In genomic region chr3:94933604-94934003, GRCm38 (mm10) we compare ENCODE assay signal across 8 mouse cellular contexts. TPM values are rescaled to one million over a fixed set of nuclear protein-coding genes. Genes with fewer than 3 reads are reported as not detected.
A peak's percentile ranks its signal among the peaks of the same experiment; 100 is the strongest.
DNase-seq lines count a peak whose midpoint lies in the region; ATAC-seq and TF ChIP-seq lines count a peak whose summit lies in the region.
"Not testable (repeated sequence)": the region's sequence is repeated elsewhere in the genome, so short reads cannot be mapped to it uniquely, and the experiment has no call there.

No protein-coding gene starts in this region.

- not testable (repeated sequence) for H3K27me3 ChIP-seq in forebrain, embryonic 16.5 days (replicated peaks; ENCODE audit: control insufficient read depth, insufficient read depth, low read length); heart, embryonic 15.5 days; intestine, embryonic 16.5 days (replicated peaks; ENCODE audit: control insufficient read depth, insufficient read depth, low read length); limb, embryonic 12.5 days; liver, embryonic 14.5 days (ENCODE audit: control insufficient read depth, insufficient read depth, low read length); lung, embryonic 16.5 days (ENCODE audit: control insufficient read depth, insufficient read depth, low read depth, low read length); stomach, embryonic 14.5 days (ENCODE audit: control insufficient read depth, insufficient read depth, low read length)

- H3K27ac ChIP-seq in bone marrow macrophage, adult 2 months (ENCODE audit: insufficient read depth, low read depth, low read length); forebrain, embryonic 16.5 days (ENCODE audit: low read length); intestine, embryonic 16.5 days (ENCODE audit: low read length); limb, embryonic 12.5 days; liver, embryonic 14.5 days: not testable (repeated sequence)
- peak overlapping the region; percentile 96 for H3K27ac ChIP-seq in heart, embryonic 15.5 days
- H3K27ac ChIP-seq in lung, embryonic 16.5 days (ENCODE audit: low read length) = peak overlapping the region; percentile 98
- H3K27ac ChIP-seq in stomach, embryonic 14.5 days (ENCODE audit: low read length) = peak overlapping the region; percentile 95

- H3K9me3 ChIP-seq in forebrain, embryonic 16.5 days (ENCODE audit: control insufficient read depth, low read length); heart, embryonic 15.5 days (replicated peaks); intestine, embryonic 16.5 days (ENCODE audit: control insufficient read depth, low read length); limb, embryonic 12.5 days; liver, embryonic 14.5 days (ENCODE audit: control insufficient read depth, low read length); lung, embryonic 16.5 days (ENCODE audit: control insufficient read depth, low read length); stomach, embryonic 14.5 days (ENCODE audit: control insufficient read depth, low read depth, low read length): not testable (repeated sequence)

- TF ChIP-seq EP300 in liver, embryonic 14.5 days (IDR thresholded peaks at IDR 0.05; ENCODE audit: low read depth) = not testable (repeated sequence)

- not testable (repeated sequence) for TF ChIP-seq POLR2A in bone marrow macrophage, adult 2 months (IDR thresholded peaks at IDR 0.05; ENCODE audit: borderline replicate concordance, low read depth, low read length)

- H3K4me3 ChIP-seq in bone marrow macrophage, adult 2 months (ENCODE audit: insufficient read depth, low read length) = peak overlapping the region; percentile 73; the same call in 1 of the 2 replicates
- H3K4me3 ChIP-seq in forebrain, embryonic 16.5 days (replicated peaks; ENCODE audit: low read length); limb, embryonic 12.5 days (replicated peaks); stomach, embryonic 14.5 days (ENCODE audit: low read depth, low read length): not testable (repeated sequence)
- peak overlapping the region; percentile 54 for H3K4me3 ChIP-seq in heart, embryonic 15.5 days
- peak overlapping the region; percentile 45 for H3K4me3 ChIP-seq in intestine, embryonic 16.5 days (ENCODE audit: low read length)
- H3K4me3 ChIP-seq in liver, embryonic 14.5 days (ENCODE audit: insufficient read depth in 1 of 2, low read depth in 2 of 2, low read length in 2 of 2) = peak overlapping the region in 1 of 2 experiments; percentile 54; a peak in 2 of 4 replicates
- H3K4me3 ChIP-seq in lung, embryonic 16.5 days (ENCODE audit: low read length) = peak overlapping the region; percentile 55

- H3K36me3 ChIP-seq in forebrain, embryonic 16.5 days (ENCODE audit: control insufficient read depth, insufficient read depth); heart, embryonic 15.5 days; intestine, embryonic 16.5 days (ENCODE audit: control insufficient read depth, insufficient read depth, low read length); limb, embryonic 12.5 days; liver, embryonic 14.5 days (replicated peaks; ENCODE audit: control insufficient read depth, insufficient read depth, low read depth); lung, embryonic 16.5 days (ENCODE audit: control insufficient read depth, insufficient read depth, low read length); stomach, embryonic 14.5 days (ENCODE audit: control insufficient read depth, insufficient read depth, low read length): not testable (repeated sequence)

- peaks cover 20% of the 10 kb centered on the region for H3K4me1 ChIP-seq in bone marrow macrophage, adult 2 months (ENCODE audit: control insufficient read depth, insufficient read depth, low read length)
- H3K4me1 ChIP-seq in forebrain, embryonic 16.5 days (replicated peaks; ENCODE audit: control insufficient read depth, insufficient read depth, low read length); heart, embryonic 15.5 days (replicated peaks); intestine, embryonic 16.5 days (ENCODE audit: control insufficient read depth, insufficient read depth, low read length); stomach, embryonic 14.5 days (ENCODE audit: control insufficient read depth, insufficient read depth, low read length): not testable (repeated sequence)
- peaks cover 11% of the 10 kb centered on the region for H3K4me1 ChIP-seq in limb, embryonic 12.5 days (replicated peaks)
- peaks cover 10 to 45% of the 10 kb centered on the region in 2 experiments for H3K4me1 ChIP-seq in liver, embryonic 14.5 days (replicated peaks; ENCODE audit: control insufficient read depth in 2 of 2, insufficient read depth in 2 of 2, low read length in 1 of 2)
- H3K4me1 ChIP-seq in lung, embryonic 16.5 days (replicated peaks; ENCODE audit: control insufficient read depth, insufficient read depth, low read length) = peaks cover 12% of the 10 kb centered on the region

- 0 out of 2 replicates have a peak, but pooled peaks have one; percentile 7 for ATAC-seq in forebrain, embryonic 16.5 days
- not testable (repeated sequence) for ATAC-seq in heart, embryonic 15.5 days (replicated peaks; ENCODE audit: insufficient number of reproducible peaks, insufficient read depth, low FRiP score, low read depth); intestine, embryonic 16.5 days; limb, embryonic 12.5 days (ENCODE audit: insufficient number of reproducible peaks, insufficient read depth, low FRiP score, low TSS enrichment, low read depth); lung, embryonic 16.5 days (ENCODE audit: low read depth); stomach, embryonic 14.5 days (ENCODE audit: insufficient number of reproducible peaks, insufficient read depth, low FRiP score, low read depth)
- ATAC-seq in liver, embryonic 14.5 days (ENCODE audit: insufficient read depth) = 0 out of 2 replicates have a peak, but pooled peaks have one; percentile 8

- not testable (repeated sequence) for TF ChIP-seq CTCF in bone marrow macrophage, adult 2 months (IDR thresholded peaks at IDR 0.05; ENCODE audit: low read depth, low read length); liver, embryonic 14.5 days (IDR thresholded peaks at IDR 0.05; ENCODE audit: low read depth)

- not testable (repeated sequence) for H3K9ac ChIP-seq in forebrain, embryonic 16.5 days (replicated peaks; ENCODE audit: low read depth, low read length); heart, embryonic 15.5 days; limb, embryonic 12.5 days (replicated peaks); liver, embryonic 14.5 days (replicated peaks); stomach, embryonic 14.5 days (replicated peaks; ENCODE audit: low read depth, low read length)
- H3K9ac ChIP-seq in intestine, embryonic 16.5 days (ENCODE audit: low read depth, low read length) = peak overlapping the region; percentile 63
- peak overlapping the region; percentile 72 for H3K9ac ChIP-seq in lung, embryonic 16.5 days (ENCODE audit: low read length)

- not testable (repeated sequence) for H3K4me2 ChIP-seq in forebrain, embryonic 16.5 days (ENCODE audit: low read length)
- peak overlapping the region; percentile 66 for H3K4me2 ChIP-seq in heart, embryonic 15.5 days
- peak overlapping the region; percentile 70 for H3K4me2 ChIP-seq in intestine, embryonic 16.5 days (ENCODE audit: low read depth, low read length)
- H3K4me2 ChIP-seq in limb, embryonic 12.5 days = peak overlapping the region; percentile 60
- H3K4me2 ChIP-seq in liver, embryonic 14.5 days (ENCODE audit: low read depth) = peak overlapping the region; percentile 72
- H3K4me2 ChIP-seq in lung, embryonic 16.5 days (ENCODE audit: low read depth, low read length) = peak overlapping the region; percentile 62
- H3K4me2 ChIP-seq in stomach, embryonic 14.5 days (replicated peaks; ENCODE audit: low read depth, low read length) = peak overlapping the region; percentile 50

- no CpG with 5 or more reads among the region's 2 CpGs for WGBS in forebrain, embryonic 16.5 days
- WGBS in heart, embryonic 15.5 days = no CpG with 5 or more reads among the region's 2 CpGs
- no CpG with 5 or more reads among the region's 2 CpGs for WGBS in intestine, embryonic 16.5 days
- no CpG with 5 or more reads among the region's 2 CpGs for WGBS in limb, embryonic 12.5 days
- no CpG with 5 or more reads among the region's 2 CpGs for WGBS in liver, embryonic 14.5 days (ENCODE audit: insufficient replicate concordance)
- WGBS in lung, embryonic 16.5 days = no CpG with 5 or more reads among the region's 2 CpGs
- WGBS in stomach, embryonic 14.5 days = no CpG with 5 or more reads among the region's 2 CpGs

- not testable (repeated sequence) for DNase-seq in liver, embryonic 14.5 days (ENCODE audit: low read depth in 3 of 3, low spot score in 3 of 3)

RNA-seq across cellular contexts. Expression of gene Selenbp1, which starts 0.7 kb away (rescaled TPM):
- polyA plus RNA-seq in bone marrow macrophage, adult 2 months (2012; ENCODE audit: insufficient read depth, insufficient read length, missing spikeins) = 32.8 and 35.0 TPM in 2 replicates
- 8.5 and 11.6 TPM in 2 replicates for polyA plus RNA-seq in forebrain, embryonic 16.5 days (2015; fragmentation: Nextera tagmentation; extraction: Ambion mirVana)
- 89.6 and 103 TPM in 2 replicates for polyA plus RNA-seq in heart, embryonic 15.5 days (2015; fragmentation: Nextera tagmentation; extraction: Ambion mirVana)
- polyA plus RNA-seq in intestine, embryonic 16.5 days (2015; fragmentation: Nextera tagmentation; extraction: Ambion mirVana) = 157 and 167 TPM in 2 replicates
- 28.9 TPM in 2 replicates for polyA plus RNA-seq in limb, embryonic 12.5 days (2016; fragmentation: Nextera tagmentation; extraction: Ambion mirVana)
- polyA plus RNA-seq in liver, embryonic 14.5 days (2012; rRNA removed) = 43.5 and 44.8 TPM in 2 replicates
- 56.7 and 71.2 TPM in 2 replicates for polyA plus RNA-seq in liver, embryonic 14.5 days (2014; fragmentation: Nextera tagmentation; extraction: Ambion mirVana)
- polyA plus RNA-seq in lung, embryonic 16.5 days (2015; fragmentation: Nextera tagmentation; extraction: Ambion mirVana) = 341 and 430 TPM in 2 replicates
- polyA plus RNA-seq in stomach, embryonic 14.5 days (2014; fragmentation: Nextera tagmentation; extraction: Ambion mirVana) = 86.2 and 89.6 TPM in 2 replicates

RNA-seq across cellular contexts. Expression of gene Rfx5, which starts 20.3 kb away (rescaled TPM):
- 18.7 and 23.1 TPM in 2 replicates for polyA plus RNA-seq in bone marrow macrophage, adult 2 months (2012; ENCODE audit: insufficient read depth, insufficient read length, missing spikeins)
- 6.1 and 6.7 TPM in 2 replicates for polyA plus RNA-seq in forebrain, embryonic 16.5 days (2015; fragmentation: Nextera tagmentation; extraction: Ambion mirVana)
- 3.6 and 6.8 TPM in 2 replicates for polyA plus RNA-seq in heart, embryonic 15.5 days (2015; fragmentation: Nextera tagmentation; extraction: Ambion mirVana)
- polyA plus RNA-seq in intestine, embryonic 16.5 days (2015; fragmentation: Nextera tagmentation; extraction: Ambion mirVana) = 4.3 and 5.1 TPM in 2 replicates
- 13.1 and 15.3 TPM in 2 replicates for polyA plus RNA-seq in limb, embryonic 12.5 days (2016; fragmentation: Nextera tagmentation; extraction: Ambion mirVana)
- 2.3 TPM in 2 replicates for polyA plus RNA-seq in liver, embryonic 14.5 days (2012; rRNA removed)
- polyA plus RNA-seq in liver, embryonic 14.5 days (2014; fragmentation: Nextera tagmentation; extraction: Ambion mirVana) = 0.88 and 1.5 TPM in 2 replicates
- polyA plus RNA-seq in lung, embryonic 16.5 days (2015; fragmentation: Nextera tagmentation; extraction: Ambion mirVana) = 8.9 and 10.0 TPM in 2 replicates
- polyA plus RNA-seq in stomach, embryonic 14.5 days (2014; fragmentation: Nextera tagmentation; extraction: Ambion mirVana) = 12.8 and 14.5 TPM in 2 replicates

RNA-seq across cellular contexts. Expression of gene Pi4kb, which starts 40.9 kb away (rescaled TPM):
- 23.7 and 28.6 TPM in 2 replicates for polyA plus RNA-seq in bone marrow macrophage, adult 2 months (2012; ENCODE audit: insufficient read depth, insufficient read length, missing spikeins)
- polyA plus RNA-seq in forebrain, embryonic 16.5 days (2015; fragmentation: Nextera tagmentation; extraction: Ambion mirVana) = 26.4 and 29.7 TPM in 2 replicates
- polyA plus RNA-seq in heart, embryonic 15.5 days (2015; fragmentation: Nextera tagmentation; extraction: Ambion mirVana) = 14.7 and 20.8 TPM in 2 replicates
- 21.7 and 22.9 TPM in 2 replicates for polyA plus RNA-seq in intestine, embryonic 16.5 days (2015; fragmentation: Nextera tagmentation; extraction: Ambion mirVana)
- 26.6 and 28.1 TPM in 2 replicates for polyA plus RNA-seq in limb, embryonic 12.5 days (2016; fragmentation: Nextera tagmentation; extraction: Ambion mirVana)
- polyA plus RNA-seq in liver, embryonic 14.5 days (2012; rRNA removed) = 7.3 and 14.0 TPM in 2 replicates
- 6.8 and 10.0 TPM in 2 replicates for polyA plus RNA-seq in liver, embryonic 14.5 days (2014; fragmentation: Nextera tagmentation; extraction: Ambion mirVana)
- polyA plus RNA-seq in lung, embryonic 16.5 days (2015; fragmentation: Nextera tagmentation; extraction: Ambion mirVana) = 25.1 and 25.7 TPM in 2 replicates
- polyA plus RNA-seq in stomach, embryonic 14.5 days (2014; fragmentation: Nextera tagmentation; extraction: Ambion mirVana) = 24.7 and 32.8 TPM in 2 replicates

RNA-seq across cellular contexts. Expression of gene Psmb4, which starts 46.8 kb away (rescaled TPM):
- 281 and 392 TPM in 2 replicates for polyA plus RNA-seq in bone marrow macrophage, adult 2 months (2012; ENCODE audit: insufficient read depth, insufficient read length, missing spikeins)
- polyA plus RNA-seq in forebrain, embryonic 16.5 days (2015; fragmentation: Nextera tagmentation; extraction: Ambion mirVana) = 366 and 371 TPM in 2 replicates
- polyA plus RNA-seq in heart, embryonic 15.5 days (2015; fragmentation: Nextera tagmentation; extraction: Ambion mirVana) = 223 and 265 TPM in 2 replicates
- polyA plus RNA-seq in intestine, embryonic 16.5 days (2015; fragmentation: Nextera tagmentation; extraction: Ambion mirVana) = 299 and 315 TPM in 2 replicates
- polyA plus RNA-seq in limb, embryonic 12.5 days (2016; fragmentation: Nextera tagmentation; extraction: Ambion mirVana) = 316 and 330 TPM in 2 replicates
- polyA plus RNA-seq in liver, embryonic 14.5 days (2012; rRNA removed) = 127 and 157 TPM in 2 replicates
- 190 and 203 TPM in 2 replicates for polyA plus RNA-seq in liver, embryonic 14.5 days (2014; fragmentation: Nextera tagmentation; extraction: Ambion mirVana)
- 306 and 339 TPM in 2 replicates for polyA plus RNA-seq in lung, embryonic 16.5 days (2015; fragmentation: Nextera tagmentation; extraction: Ambion mirVana)
- 334 and 336 TPM in 2 replicates for polyA plus RNA-seq in stomach, embryonic 14.5 days (2014; fragmentation: Nextera tagmentation; extraction: Ambion mirVana)
